Mouse (Mus musculus) 3134 (cell line): ENCODE data around the gene Scfd2.

Experiments used
- DNase-seq: peaks from one replicate; pipeline ENCODE4 v3.0.0-alpha.2; 2011; ENCODE audit warnings: low spot score; ENCODE audit not compliant: insufficient read length; ENCODE audit errors: extremely low read depth

The Scfd2 gene

GRCm38 (mm10) chr5:74246453-74246852 is 285.1 kb downstream of the Scfd2 start:
- DNase-seq: no peak

DNA sequence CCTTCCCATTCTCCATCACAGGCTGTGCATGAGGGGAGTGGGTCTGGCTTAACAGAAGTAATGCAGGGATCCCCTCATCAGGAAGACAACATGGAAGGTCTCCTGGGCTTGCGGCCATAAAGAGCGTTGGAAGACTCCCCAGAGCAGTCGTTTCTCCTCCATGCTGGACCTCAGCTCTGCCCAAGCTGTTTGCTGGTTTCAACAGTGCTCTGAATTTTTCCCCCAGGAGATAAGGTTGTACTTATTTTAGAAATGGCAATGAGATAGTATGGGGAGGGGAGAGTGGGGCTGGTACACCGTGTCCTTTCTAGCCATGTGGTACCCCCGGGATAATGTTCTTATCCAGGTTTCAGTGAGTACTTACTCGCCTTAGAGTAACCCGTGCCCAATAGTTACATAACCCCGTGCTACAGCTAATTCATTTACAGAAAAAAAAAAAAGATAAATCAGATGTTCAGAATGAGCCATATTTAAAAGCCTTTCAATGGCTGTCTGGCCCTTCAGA is 285.9 kb downstream of the Scfd2 start:
- no peak for DNase-seq

- DNase-seq: no peak
These were observed 287.0 kb downstream of the Scfd2 start for GRCm38 (mm10) chr5:74244406-74245019.

GRCm38 (mm10) chr5:74242654-74243053 is 288.9 kb downstream of the Scfd2 start:
- no peak for DNase-seq

- DNase-seq: no peak
These were observed 290.5 kb downstream of the Scfd2 start for GRCm38 (mm10) chr5:74240926-74241680.

DNA sequence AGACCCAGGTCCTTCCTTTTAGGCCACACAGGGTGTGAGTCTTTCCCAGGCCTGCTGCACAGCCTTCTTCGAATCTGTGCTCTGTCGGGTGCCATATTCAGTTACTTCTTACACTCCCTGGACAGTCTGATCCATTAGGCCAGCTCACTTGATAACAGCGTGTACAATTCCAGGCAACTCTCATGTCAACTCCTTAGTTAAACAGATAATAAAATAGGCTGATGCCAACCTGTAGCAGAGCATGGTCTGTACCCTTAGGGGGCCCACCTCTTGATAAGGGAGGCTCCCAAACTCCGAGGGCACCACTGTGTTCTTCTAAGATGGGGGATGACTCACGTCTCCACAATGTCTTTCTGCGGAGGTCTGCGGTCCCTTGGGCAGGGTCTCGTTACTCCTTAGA is 291.3 kb downstream of the Scfd2 start:
- no peak for DNase-seq

- DNase-seq: no peak
These were observed 292.2 kb downstream of the Scfd2 start for GRCm38 (mm10) chr5:74239369-74239768.

DNA sequence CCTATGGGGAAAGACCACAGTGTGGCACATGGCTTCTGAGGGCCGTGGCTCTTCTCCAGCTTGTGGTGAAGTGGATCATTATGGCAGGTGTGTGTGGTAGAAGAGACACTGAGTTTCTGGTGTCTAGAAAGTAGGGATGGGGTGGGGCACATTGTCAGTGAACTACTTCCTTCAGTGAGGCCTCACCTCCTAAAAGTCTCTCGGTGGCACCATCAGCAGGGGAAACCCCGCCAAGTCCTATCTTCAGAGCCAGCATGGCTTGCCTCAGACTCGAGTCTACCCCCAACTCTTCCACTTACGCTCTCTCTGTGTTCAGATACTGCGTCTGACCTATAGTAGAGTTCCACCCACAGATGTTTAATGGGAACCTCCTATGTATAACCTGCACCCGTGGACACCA is 297.8 kb downstream of the Scfd2 start:
- no peak for DNase-seq

DNA sequence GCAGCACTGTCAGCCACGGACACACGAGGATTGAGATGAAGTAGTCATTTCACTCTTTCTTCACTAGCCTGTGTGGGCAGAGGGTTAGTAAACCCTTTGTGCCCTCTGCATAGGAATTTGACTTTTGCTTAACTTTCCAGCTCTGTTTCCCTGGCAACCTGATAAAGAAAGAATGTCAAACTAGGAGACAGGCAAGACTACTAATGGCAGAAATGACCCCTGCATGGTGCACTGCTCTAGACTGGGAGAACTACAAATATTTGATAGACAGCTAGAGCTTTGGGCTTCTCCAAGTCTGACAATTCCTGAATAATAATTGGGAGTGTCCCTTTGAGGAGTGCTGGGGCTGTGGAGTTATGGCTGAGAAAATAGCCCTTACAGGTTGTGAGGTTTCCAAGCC is 301.0 kb downstream of the Scfd2 start:
- no peak for DNase-seq

- DNase-seq: no peak
These were observed 301.7 kb downstream of the Scfd2 start for GRCm38 (mm10) chr5:74229775-74230413.

- no peak for DNase-seq
These were observed 302.6 kb downstream of the Scfd2 start for GRCm38 (mm10) chr5:74228938-74229337.

- DNase-seq: no peak
These were observed 304.2 kb downstream of the Scfd2 start for GRCm38 (mm10) chr5:74227352-74227751.

DNA sequence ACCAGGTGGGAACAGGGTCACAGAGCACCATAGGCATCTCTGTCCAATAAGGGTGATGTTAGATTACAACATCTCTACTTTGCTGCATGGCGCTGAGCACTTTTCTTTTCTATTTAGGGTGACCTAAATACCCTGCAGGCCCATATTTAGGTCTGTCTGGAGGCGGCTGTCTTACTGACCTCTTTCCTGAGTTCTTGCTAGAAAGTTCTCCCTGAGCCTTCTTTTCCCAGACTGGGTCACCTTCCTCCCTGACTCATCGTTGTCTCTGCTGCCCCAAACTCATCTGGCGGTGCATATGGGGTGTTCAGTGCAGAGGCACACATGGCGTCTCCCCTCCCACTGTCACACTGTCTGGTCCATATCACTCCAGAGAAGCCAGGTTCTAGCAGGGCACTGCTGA is 305.4 kb downstream of the Scfd2 start:
- no peak for DNase-seq

GRCm38 (mm10) chr5:74224480-74224879 is 307.1 kb downstream of the Scfd2 start:
- DNase-seq: no peak

DNA sequence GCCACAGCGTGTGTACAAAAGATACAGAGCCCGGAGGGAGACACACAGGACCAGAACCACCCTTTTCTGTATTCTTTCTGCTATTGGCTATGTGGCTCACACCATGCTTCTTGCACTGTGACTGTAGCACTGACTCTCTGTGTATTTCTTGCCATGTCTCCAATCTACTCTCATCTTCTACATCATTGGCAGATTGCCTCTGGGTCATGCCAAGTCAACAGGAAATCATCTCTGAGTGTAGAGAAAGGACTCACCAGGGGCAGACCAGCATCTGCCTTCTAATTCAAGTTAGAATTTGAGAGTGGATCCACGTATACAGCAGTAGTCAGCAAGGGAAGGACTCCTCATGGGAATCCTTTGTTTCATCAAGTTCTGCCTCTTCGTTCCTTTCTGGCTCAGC is 308.9 kb downstream of the Scfd2 start:
- no peak for DNase-seq

DNA sequence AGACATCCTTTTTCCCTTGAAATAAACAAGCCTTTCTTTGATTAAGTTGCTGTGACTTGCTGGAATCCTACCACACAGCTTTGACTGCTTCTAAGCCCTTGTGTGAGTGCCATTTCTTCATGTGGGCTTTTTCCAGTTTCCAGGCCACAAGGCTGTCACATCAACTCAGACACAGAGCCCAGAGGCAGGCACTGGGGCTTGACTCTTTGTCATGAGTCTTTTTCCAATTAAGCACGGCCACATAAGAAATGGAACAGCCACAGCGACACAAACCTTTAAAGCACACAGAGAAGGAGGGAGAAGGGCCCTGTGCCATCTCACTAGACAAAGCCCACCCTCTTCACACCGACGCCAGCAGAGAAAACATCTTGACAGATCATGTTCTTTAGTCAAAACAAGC is 313.0 kb downstream of the Scfd2 start:
- no peak for DNase-seq

DNA sequence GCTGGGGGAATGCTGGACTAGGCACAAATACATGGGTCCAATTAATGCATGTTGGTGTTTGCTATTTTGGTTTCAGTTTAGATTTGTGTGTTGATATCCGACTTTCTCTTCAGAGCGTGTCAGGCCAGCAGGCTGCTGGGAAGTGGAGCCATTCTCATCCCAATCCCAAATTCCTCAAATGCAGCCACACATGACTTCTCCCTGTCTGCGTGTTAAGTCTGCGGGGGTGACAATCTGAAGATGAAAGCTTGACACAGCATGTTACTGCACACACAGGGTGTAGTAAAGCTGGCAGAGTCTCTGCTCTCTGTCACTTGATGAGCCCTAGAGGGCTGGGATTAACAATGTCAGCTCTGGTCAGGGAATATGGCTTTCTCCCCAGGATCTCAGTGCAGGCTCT is 316.4 kb downstream of the Scfd2 start:
- no peak for DNase-seq

- no peak for DNase-seq
These were observed 317.0 kb downstream of the Scfd2 start for GRCm38 (mm10) chr5:74214501-74215110.

DNA sequence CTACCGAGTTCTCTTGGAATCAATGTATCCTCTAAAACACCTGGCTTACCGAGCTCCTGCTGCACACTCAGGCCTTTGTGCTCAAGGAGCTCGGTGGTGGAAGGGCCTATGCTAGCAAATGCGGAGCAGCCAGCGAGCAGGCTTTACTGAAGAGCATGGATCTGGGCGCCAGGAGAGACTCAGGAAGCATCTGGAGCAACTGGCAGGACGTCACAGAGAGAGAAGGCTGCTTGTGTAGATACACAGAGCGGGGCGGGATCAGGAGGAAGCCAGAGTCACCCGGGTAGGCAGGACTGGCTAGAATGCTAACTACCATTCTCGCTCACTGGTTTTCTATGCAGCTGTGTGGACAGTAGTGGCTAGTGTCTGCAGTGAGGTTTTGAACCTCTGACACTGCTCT is 320.2 kb downstream of the Scfd2 start:
- no peak for DNase-seq

GRCm38 (mm10) chr5:74209640-74210039 is 321.9 kb downstream of the Scfd2 start:
- no peak for DNase-seq

GRCm38 (mm10) chr5:74208438-74208837 is 323.1 kb downstream of the Scfd2 start:
- DNase-seq: no peak
